Mouse (Mus musculus): ENCODE results near the gene Npc2. TPM values are rescaled to one million over a fixed set of nuclear protein-coding genes. Genes with fewer than 3 reads are reported as not detected.

Gene Npc2
- total RNA-seq, 2 experiments from 2014 or later = 27.3 to 32.2 TPM

DNA sequence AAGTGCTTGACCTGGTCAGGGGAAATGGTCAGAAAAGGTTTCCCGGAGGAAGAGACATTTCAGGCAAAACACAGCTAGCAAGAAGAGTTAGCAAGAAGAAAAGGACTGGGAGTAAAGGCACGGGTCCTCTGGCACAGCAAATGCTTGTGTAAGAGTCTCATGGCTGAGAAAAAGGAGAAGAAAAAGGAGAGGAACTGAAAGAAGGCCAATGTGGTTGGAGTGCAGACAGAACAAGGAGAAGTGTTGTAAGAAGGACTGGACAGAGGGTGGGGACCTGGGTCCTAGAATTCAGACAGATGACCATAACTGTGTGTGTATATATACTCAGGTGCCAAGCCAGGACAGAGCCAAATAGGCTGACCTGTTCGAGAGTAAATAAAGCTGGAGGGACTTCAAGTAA lies 24.8 kb downstream of the Npc2 start:
- no peak for DNase-seq (ENCODE audit: low spot score in 2 of 2)
- intact Hi-C loops (cut with DNase I) = no loop called here

DNA sequence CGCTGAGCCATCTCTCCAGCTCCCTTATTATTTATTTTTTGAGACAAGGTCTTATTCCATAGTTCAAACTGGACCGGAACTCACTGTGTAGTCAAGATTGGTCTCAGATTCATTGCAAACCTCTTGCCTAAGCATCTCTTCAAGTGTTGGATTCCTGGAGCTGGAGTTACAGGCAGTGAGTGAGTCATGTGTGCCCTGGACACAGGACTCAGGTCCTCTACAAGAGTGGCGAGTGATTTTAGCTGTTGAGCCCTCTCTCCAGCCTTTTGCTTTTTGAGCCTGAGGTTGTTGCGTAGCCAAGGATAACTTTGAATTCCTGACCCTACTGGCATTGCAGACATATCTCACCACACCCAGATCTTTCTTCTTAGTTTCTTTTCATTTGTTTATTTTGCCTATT lies 27.3 kb downstream of the Npc2 start:
- intact Hi-C loops (cut with DNase I) = no loop called here
- no peak for DNase-seq (ENCODE audit: low spot score in 2 of 2)

DNA sequence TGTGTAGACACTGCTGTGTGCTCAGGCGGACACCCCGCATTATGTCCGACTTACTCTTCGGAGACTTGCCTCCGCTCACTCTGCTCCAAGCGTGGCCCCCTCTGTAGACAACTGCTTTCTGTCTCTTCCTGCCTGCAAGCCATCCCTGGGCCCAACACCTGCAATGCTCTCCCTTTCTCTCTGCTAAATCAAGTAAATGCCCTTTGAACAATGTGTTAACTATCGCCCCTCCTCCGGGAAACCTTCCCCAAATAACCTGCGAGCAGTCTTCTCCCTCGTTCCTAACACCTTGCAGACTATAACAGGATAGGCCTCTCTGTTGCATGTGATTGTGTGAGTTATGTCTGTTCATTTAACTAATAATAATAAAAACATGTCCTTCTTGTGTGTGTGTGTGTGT lies 29.5 kb downstream of the Npc2 start:
- no peak for DNase-seq (ENCODE audit: low spot score in 2 of 2)
- intact Hi-C loops (cut with DNase I) = no loop called here

DNA sequence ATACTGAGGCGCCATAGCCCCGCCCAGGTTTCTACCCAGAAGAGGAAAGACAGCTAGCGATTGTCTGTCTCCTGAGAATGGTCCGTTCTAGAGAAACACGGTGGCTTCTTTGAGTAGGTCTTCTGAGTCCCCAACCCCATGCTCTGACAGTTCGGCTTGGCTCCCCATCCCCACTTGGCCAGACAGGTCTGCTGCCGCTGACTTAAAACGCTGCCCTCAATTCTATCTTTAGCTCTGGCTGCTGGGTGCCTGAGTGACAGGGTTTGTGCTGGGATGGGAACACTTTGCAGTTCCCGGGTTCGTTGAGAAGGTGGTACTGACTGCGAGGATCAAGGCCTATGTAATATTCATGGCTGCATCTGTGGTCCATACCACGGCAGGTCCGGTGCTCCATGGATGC lies 39.6 kb downstream of the Npc2 start:
- intact Hi-C loops (cut with DNase I) = no loop called here
- no peak for DNase-seq (ENCODE audit: low spot score in 2 of 2)

DNA sequence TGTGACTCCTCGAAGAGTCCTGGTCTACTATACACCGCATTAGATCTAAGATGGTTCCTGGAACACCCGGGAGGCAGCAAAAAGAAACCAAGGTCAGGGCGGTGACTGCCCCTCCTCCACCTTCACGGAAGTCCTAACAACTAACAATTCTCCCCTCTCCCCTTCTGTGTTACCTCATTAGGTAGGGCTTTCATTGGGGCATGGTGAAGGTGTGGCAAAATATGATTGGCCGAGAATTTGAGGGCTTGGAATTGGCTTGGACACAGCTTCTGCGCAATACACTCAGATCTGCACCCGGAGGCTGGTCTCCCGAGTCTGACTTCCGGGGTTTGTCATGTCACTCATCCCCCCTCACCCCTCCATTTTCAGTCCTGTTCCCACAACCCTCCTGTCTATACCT lies 44.5 kb downstream of the Npc2 start:
- no peak for DNase-seq (ENCODE audit: low spot score in 2 of 2)
- intact Hi-C loops (cut with DNase I) = no loop called here

DNA sequence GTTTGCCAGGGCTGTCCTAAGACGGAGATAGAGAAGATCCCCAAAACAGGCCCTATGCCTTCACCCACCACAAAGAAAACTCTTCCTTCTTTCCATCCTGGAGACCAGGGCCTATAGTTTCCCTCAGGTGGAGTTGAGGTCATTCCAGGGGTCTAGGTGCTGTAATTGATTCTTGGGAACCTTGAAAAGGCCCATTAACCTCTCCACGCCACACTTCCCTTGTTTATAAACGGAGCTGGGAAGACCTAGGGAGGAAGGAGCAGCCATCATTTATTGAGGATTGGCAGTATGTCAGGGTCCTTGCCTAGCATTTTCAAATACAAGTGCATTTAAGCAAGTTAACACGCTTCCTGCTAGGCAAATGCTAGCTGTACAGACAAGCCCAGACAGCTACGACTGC lies 45.5 kb downstream of the Npc2 start:
- DNase-seq (ENCODE audit: low spot score in 2 of 2) = no peak
- intact Hi-C loops (cut with DNase I) = no loop called here

DNA sequence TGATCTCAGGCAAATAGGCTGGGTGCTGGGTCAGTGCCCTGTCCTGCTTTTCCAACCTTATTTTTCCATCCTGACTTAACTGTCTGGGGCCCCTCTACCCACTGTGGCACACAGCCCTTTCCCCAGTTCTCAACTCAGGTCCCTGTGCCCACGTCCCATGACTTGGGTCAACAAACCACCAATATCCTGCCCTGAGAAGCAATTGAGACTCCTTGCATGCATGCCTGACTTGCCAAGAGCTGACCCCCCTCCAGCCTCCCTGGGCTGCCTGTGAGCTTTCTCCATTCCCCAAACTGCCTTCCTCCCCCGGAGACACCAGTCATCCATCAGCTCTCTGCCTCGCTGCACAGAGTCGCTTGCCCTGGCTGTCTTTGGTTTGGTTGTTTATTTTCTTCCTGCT lies 46.0 kb downstream of the Npc2 start:
- intact Hi-C loops (cut with DNase I) = no loop called here

DNA sequence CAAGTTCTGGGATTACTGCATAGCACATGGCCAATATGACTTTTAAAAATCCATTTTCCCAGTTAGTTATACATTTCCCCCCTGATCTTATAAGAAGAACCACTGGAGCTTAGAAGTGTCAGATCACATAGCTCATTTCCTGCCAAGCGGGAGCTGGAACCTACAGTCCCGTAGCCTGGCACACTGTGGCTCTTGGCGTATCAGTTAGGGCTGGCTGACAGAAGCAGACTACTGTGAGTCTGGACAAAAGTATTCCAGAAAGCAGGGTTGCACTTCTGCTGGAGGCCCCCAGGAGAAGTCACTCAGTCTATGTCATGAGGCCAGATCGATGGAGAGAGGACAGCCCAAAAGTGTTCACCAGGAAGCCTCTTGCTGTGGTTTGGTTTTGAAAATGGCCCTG lies 46.6 kb downstream of the Npc2 start:
- intact Hi-C loops (cut with DNase I) = no loop called here
- no peak for DNase-seq (ENCODE audit: low spot score in 2 of 2)

More for the DNA sequence above, 46.0 kb downstream of the Npc2 start:
- DNase-seq (ENCODE audit: low spot score in 2 of 2) = no peak

DNA sequence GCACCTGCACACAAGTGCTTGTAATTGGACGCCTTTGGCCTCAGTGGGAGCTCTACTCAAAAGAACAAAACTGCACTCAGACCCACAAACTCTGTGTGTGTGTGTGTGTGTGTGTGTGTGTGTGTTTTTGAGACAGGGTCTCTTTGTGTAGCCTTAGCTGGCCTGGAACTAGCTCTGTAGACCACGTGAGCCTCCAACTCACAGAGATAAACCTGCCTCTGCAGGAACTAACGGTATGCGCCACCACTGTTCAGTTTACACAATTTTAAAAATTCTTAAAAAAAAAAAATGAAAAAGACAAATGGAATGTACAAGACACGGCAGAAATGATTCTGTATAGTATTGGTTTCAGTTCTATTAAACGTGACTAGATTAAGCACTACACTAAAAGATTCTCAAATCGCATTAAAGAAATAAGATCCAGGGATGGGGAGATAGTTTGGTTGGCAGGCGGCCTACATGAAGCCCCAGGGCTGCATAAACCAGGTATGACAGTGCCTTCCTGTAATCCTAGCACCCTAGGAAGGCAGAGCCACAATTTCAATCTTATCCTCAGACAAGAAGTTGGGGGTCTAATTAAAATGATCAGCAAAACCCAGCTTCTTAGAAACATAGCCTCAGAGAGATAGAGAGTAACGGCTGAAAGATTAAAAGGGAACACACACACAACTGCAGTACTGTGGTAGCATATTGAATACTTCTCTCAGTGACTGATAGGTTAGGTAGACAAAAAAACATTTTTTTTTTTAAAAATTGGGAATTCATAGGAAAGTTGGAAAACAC lies 54.3 kb downstream of the Npc2 start:
- intact Hi-C loops (cut with DNase I) = no loop called here
- no peak for DNase-seq (ENCODE audit: low spot score in 2 of 2)

DNA sequence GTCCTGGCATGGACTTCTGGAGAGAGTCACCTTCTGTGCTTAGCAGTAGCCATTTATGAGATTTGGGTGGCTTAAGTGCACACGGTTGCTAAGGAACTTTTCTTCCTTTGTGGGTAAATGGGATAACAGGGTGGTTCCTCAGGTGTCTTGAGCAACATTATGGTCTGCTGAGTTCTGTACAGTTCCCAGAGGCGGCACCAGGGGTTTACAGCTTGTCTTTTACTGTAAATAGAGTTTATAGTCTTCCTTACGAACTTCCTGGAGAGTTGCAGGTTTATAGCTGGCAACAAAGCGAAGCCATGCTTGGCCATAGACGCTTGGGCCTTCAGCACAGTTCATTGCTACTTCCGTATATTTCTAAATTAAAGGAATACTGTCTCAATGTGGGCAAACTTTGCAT lies 58.4 kb downstream of the Npc2 start:
- no peak for DNase-seq (ENCODE audit: low spot score in 2 of 2)
- intact Hi-C loops (cut with DNase I) = no loop called here

DNA sequence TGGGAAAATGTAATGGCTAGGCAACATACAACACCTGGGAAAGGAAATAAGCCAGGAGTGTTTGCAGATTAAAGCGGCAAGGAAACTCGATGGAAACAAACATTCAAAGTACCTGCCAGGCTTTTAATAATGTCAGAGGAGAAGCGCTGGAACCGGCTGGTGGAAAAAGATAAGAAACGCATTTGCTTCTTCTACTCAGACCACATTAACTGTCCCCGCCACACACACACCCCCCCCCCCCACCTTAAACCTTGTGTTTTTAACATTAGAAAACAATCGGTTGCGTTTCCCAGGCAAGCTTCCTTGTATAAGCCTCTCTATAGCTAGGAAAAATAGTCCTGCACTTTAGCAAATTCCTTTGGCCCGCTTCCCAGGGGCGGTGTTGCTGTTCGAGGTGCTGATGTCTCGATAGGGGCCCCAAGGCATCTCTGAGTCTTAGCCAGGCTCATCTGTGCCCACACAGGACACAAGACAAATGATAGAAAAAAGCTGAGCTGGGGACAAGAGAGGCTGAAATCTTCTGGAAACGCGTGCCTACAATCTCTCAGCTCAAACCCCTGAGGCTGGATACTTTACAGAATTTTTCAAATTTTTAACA lies 63.0 kb downstream of the Npc2 start:
- intact Hi-C loops (cut with DNase I) = no loop called here
- DNase-seq (ENCODE audit: low spot score in 2 of 2) = no peak

DNA sequence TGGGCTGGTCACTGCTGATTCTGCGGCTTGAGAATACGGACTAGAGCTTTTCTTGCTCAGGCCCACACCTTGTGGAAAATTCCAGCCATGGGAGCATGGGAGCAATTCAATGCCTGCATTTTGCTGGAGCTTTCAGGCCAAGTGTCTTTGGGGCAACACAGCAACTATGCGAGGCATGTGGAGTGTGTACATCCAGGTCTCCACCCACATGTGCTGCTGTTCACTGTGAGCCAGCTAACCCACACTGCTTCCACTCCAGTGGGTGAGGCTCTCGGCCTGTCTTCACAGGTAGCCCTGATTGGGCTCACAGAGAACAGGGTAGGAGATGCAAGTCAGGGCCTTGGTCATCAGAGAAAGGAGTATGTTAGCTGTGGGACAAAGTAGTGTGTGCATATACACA lies 65.1 kb downstream of the Npc2 start:
- intact Hi-C loops (cut with DNase I) = no loop called here
- DNase-seq (ENCODE audit: low spot score in 2 of 2) = no peak

DNA sequence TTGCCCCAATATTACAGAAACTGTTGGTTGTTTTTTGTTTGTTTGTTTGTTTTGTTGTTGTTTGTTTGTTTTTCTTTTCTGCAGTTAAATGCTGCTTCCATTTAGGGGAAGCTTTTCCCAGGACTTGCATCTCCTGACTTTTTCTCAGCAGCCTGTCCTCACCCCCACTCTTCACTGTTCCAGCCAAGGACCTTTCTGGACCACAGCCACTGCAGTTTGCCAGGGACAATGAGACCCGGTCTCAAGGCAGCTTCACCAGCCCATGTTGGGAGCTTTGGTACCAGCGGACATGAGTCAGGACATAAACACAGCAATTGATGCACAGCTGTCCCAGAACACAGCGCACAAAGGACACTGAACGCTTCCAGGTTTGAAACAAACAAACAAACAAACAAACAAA lies 66.1 kb downstream of the Npc2 start:
- DNase-seq (ENCODE audit: low spot score in 2 of 2) = no peak
- intact Hi-C loops (cut with DNase I) = no loop called here

Other genes starting within 250 kb of the Npc2 start
- under 1 TPM; 0.14 to 0.18 TPM for gene Vsx2, start 203.4 kb downstream of the Npc2 start, total RNA-seq (2021)
- gene Abcd4, start 155.7 kb downstream of the Npc2 start, total RNA-seq (2021) = 10 to 100 TPM; 11.0 to 11.1 TPM
- gene Vrtn, start 132.1 kb downstream of the Npc2 start, total RNA-seq (2021) = under 1 TPM in 1 of 2 experiments, not detected in 1; 0.11 TPM
- 10 to 100 TPM; 12.1 to 41.8 TPM for gene Syndig1l, start 74.3 kb downstream of the Npc2 start, total RNA-seq (2021)
- gene Isca2, start 99 bp upstream of the Npc2 start, total RNA-seq (2021) = 10 to 100 TPM; 51.5 to 61.1 TPM
- gene Ltbp2, start 103.4 kb upstream of the Npc2 start, total RNA-seq (2021) = under 1 TPM; 0.32 to 0.60 TPM
- 10 to 100 TPM; 28.6 to 38.3 TPM for gene Fcf1, start 197.7 kb upstream of the Npc2 start, total RNA-seq (2021)
- gene Arel1, start 197.7 kb upstream of the Npc2 start, total RNA-seq (2021) = 100 to 1,000 TPM; 101 to 120 TPM
- 100 to 1,000 TPM; 111 to 126 TPM for gene Ylpm1, start 223.2 kb upstream of the Npc2 start, total RNA-seq (2021)